16 mouse cellular contexts compared by ENCODE assay signal in genomic region chr4:86435631-86436030, GRCm38 (mm10).
"Had no signal": no experiment of that assay in that cellular context is flagged by ENCODE, and none has a peak within 500 bp of the region (broad histone marks: within the 10 kb centered on the region; RNA-seq: fewer than 3 reads in every experiment).

No protein-coding gene starts in this region.

- DNase-seq: retina, postnatal 1 day; right cerebral cortex, adult 18-20 months; right cerebral cortex, postnatal 14 days; right cerebral cortex, postnatal 25 days; right cerebral cortex, postnatal 4 days; spleen, adult 18-20 months; thymus, adult 18-20 months; thymus, adult 2 months; thymus, postnatal 14 days; thymus, postnatal 25 days; thymus, postnatal 36 days; thymus, postnatal 4 days had no signal

- H3K9ac ChIP-seq: neural tube, embryonic 13.5 days; neural tube, embryonic 15.5 days; stomach, embryonic 15.5 days had no signal

- H3K4me3 ChIP-seq: neural tube, embryonic 13.5 days; neural tube, embryonic 15.5 days; stomach, embryonic 15.5 days had no signal

- H3K27me3 ChIP-seq: neural tube, embryonic 13.5 days; neural tube, embryonic 15.5 days; stomach, embryonic 15.5 days had no signal

- H3K4me1 ChIP-seq: neural tube, embryonic 13.5 days; neural tube, embryonic 15.5 days; stomach, embryonic 15.5 days had no signal

- H3K36me3 ChIP-seq: neural tube, embryonic 13.5 days; neural tube, embryonic 15.5 days; stomach, embryonic 15.5 days had no signal

- H3K27ac ChIP-seq: neural tube, embryonic 13.5 days; neural tube, embryonic 15.5 days; stomach, embryonic 15.5 days; stomach, postnatal 0 days had no signal
